Comparison of ENCODE assay signal across 25 mouse cellular contexts in the genomic region with DNA sequence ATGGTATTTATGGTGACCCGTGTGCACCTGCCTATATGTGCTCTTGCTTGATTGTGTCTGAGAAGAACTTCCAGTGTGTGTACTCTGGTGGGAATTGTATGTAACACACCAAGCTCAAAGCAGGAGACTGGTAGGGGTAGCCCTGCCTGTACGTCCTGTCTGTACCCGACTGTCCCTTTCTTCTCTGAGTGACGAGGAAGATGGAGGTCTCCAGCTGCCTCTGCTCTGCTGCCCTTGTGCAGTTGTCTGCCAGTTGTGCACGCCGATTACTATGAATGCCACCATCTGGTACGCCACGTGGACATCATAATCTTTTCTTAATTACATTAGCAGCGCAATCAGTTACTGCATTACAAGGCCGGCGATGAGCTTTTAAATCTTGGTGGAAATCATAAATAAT. TPM values are rescaled to one million over a fixed set of nuclear protein-coding genes. Genes with fewer than 3 reads are reported as not detected.
DNase-seq lines count a peak whose midpoint lies in the region; ATAC-seq and TF ChIP-seq lines count a peak whose summit lies in the region.
"Had no signal": no experiment of that assay in that cellular context is flagged by ENCODE, and none has a peak within 500 bp of the region (broad histone marks: within the 10 kb centered on the region; RNA-seq: fewer than 3 reads in every experiment).

No protein-coding gene starts in this region.

- ATAC-seq in midbrain, postnatal 0 days (ENCODE audit: low FRiP score), result no peak
- ATAC-seq in midbrain, embryonic 16.5 days, result no peak
- peak; percentile 38; the same call in 1 of the 2 replicates for ATAC-seq in hindbrain, embryonic 12.5 days (ENCODE audit: low FRiP score)
- ATAC-seq in hindbrain, postnatal 0 days, result no peak
- ATAC-seq: forebrain, postnatal 0 days; inflammation-experienced regulatory T-cells, adult 6 months had no signal

- no peaks in the 10 kb centered on the region; the same call in 1 of the 2 replicates for H3K4me1 ChIP-seq in midbrain, postnatal 0 days (ENCODE audit: insufficient read depth, low read length)
- H3K4me1 ChIP-seq in midbrain, embryonic 16.5 days (ENCODE audit: control insufficient read depth, insufficient read depth, low read length), result no peaks in the 10 kb centered on the region; the same call in 1 of the 2 replicates
- peaks cover 8% of the 10 kb centered on the region for H3K4me1 ChIP-seq in hindbrain, embryonic 12.5 days
- no peaks in the 10 kb centered on the region for H3K4me1 ChIP-seq in hindbrain, postnatal 0 days (ENCODE audit: insufficient read depth, low read length)

- H3K27ac ChIP-seq in gastrocnemius, adult 2 months, result 0 out of 2 replicates have a peak overlapping the region, but pooled peaks have one; percentile 7
- H3K27ac ChIP-seq in midbrain, postnatal 0 days (ENCODE audit: low read depth, low read length), result no peak overlapping the region
- no peak overlapping the region for H3K27ac ChIP-seq in midbrain, embryonic 16.5 days (ENCODE audit: low read length)
- 0 out of 2 replicates have a peak overlapping the region, but pooled peaks have one; percentile 9 for H3K27ac ChIP-seq in hindbrain, embryonic 12.5 days
- H3K27ac ChIP-seq in hindbrain, postnatal 0 days, result no peak overlapping the region
- H3K27ac ChIP-seq: liver, embryonic 14.5 days; macrophage had no signal

- no peak overlapping the region; the same call in 1 of the 2 replicates for H3K4me3 ChIP-seq in gastrocnemius, adult 2 months
- no peak overlapping the region for H3K4me3 ChIP-seq in midbrain, postnatal 0 days (ENCODE audit: low read depth, low read length)
- no peak overlapping the region for H3K4me3 ChIP-seq in midbrain, embryonic 16.5 days (ENCODE audit: low read depth, low read length)
- H3K4me3 ChIP-seq in hindbrain, embryonic 12.5 days, result no peak overlapping the region
- H3K4me3 ChIP-seq in hindbrain, postnatal 0 days (ENCODE audit: low read length), result no peak overlapping the region

- DNase-seq in gastrocnemius, adult 2 months, result no peak
- no peak for DNase-seq in gastrocnemius, postnatal 10 days
- peak; percentile 28 for DNase-seq in midbrain, postnatal 0 days (ENCODE audit: low spot score)
- DNase-seq in hindbrain, postnatal 0 days (ENCODE audit: low spot score), result peak; percentile 28
- no peak for DNase-seq in left cerebral cortex, postnatal 14 days (ENCODE audit: low spot score in 2 of 2)
- DNase-seq: adrenal gland, postnatal 36 days; cerebellum, adult 8-10 months; cerebellum, postnatal 25 days; forebrain, postnatal 0 days; gastrocnemius, postnatal 14 days; heart, postnatal 36 days; kidney, adult 11 months; kidney, postnatal 14 days; layer of hippocampus, adult 9-11 months; liver; lung, adult 2 months; lung, postnatal 10 days; thymus, adult 2 months; thymus, postnatal 4 days had no signal

- H3K27me3 ChIP-seq in midbrain, postnatal 0 days (ENCODE audit: insufficient read depth, low read length), result no peaks in the 10 kb centered on the region
- H3K27me3 ChIP-seq in midbrain, embryonic 16.5 days (ENCODE audit: control insufficient read depth, insufficient read depth, low read depth, low read length), result no peaks in the 10 kb centered on the region
- no peaks in the 10 kb centered on the region for H3K27me3 ChIP-seq in hindbrain, embryonic 12.5 days
- H3K27me3 ChIP-seq in hindbrain, postnatal 0 days (ENCODE audit: insufficient read depth, low read length), result no peaks in the 10 kb centered on the region

- no peak for TF ChIP-seq CTCF in gastrocnemius, adult 2 months (IDR thresholded peaks at IDR 0.05)
- TF ChIP-seq CTCF in midbrain, postnatal 0 days (IDR thresholded peaks at IDR 0.05), result no peak
- no peak for TF ChIP-seq CTCF in hindbrain, postnatal 0 days (IDR thresholded peaks at IDR 0.05; ENCODE audit: low read depth)

- no peaks in the 10 kb centered on the region for H3K36me3 ChIP-seq in midbrain, postnatal 0 days (ENCODE audit: insufficient read depth, low read length)
- no peaks in the 10 kb centered on the region for H3K36me3 ChIP-seq in midbrain, embryonic 16.5 days (ENCODE audit: control insufficient read depth, insufficient read depth, low read length)
- no peaks in the 10 kb centered on the region for H3K36me3 ChIP-seq in hindbrain, embryonic 12.5 days
- H3K36me3 ChIP-seq in hindbrain, postnatal 0 days (ENCODE audit: insufficient read depth, low read length), result no peaks in the 10 kb centered on the region

- H3K4me2 ChIP-seq in midbrain, postnatal 0 days (ENCODE audit: low read depth, low read length, poor library complexity, severe bottlenecking), result no peak overlapping the region
- no peak overlapping the region for H3K4me2 ChIP-seq in midbrain, embryonic 16.5 days (ENCODE audit: low read length)
- no peak overlapping the region for H3K4me2 ChIP-seq in hindbrain, embryonic 12.5 days (replicated peaks)
- no peak overlapping the region for H3K4me2 ChIP-seq in hindbrain, postnatal 0 days (ENCODE audit: low read depth, low read length)
- H3K4me2 ChIP-seq: heart, embryonic 11.5 days had no signal

- H3K9me3 ChIP-seq in midbrain, postnatal 0 days (ENCODE audit: low read length), result no peaks in the 10 kb centered on the region
- no peaks in the 10 kb centered on the region; the same call in 1 of the 2 replicates for H3K9me3 ChIP-seq in midbrain, embryonic 16.5 days (replicated peaks; ENCODE audit: control insufficient read depth, low read length, poor library complexity, severe bottlenecking)
- no peaks in the 10 kb centered on the region for H3K9me3 ChIP-seq in hindbrain, embryonic 12.5 days (replicated peaks)
- H3K9me3 ChIP-seq in hindbrain, postnatal 0 days (ENCODE audit: low read length), result no peaks in the 10 kb centered on the region

- 74% methylated on average over 11 of the region's 11 CpGs for WGBS in midbrain, postnatal 0 days
- WGBS in midbrain, embryonic 16.5 days, result 67% methylated on average over 11 of the region's 11 CpGs
- WGBS in hindbrain, embryonic 12.5 days, result 74% methylated on average over 11 of the region's 11 CpGs
- WGBS in hindbrain, postnatal 0 days, result 62% methylated on average over 11 of the region's 11 CpGs

- no peak overlapping the region for H3K9ac ChIP-seq in midbrain, postnatal 0 days (replicated peaks; ENCODE audit: low read length, poor library complexity, severe bottlenecking)
- H3K9ac ChIP-seq in midbrain, embryonic 16.5 days (ENCODE audit: low read depth, low read length), result no peak overlapping the region
- H3K9ac ChIP-seq in hindbrain, embryonic 12.5 days, result no peak overlapping the region
- no peak overlapping the region for H3K9ac ChIP-seq in hindbrain, postnatal 0 days (replicated peaks; ENCODE audit: low read length)
- H3K9ac ChIP-seq: forebrain, postnatal 0 days; liver, embryonic 14.5 days had no signal

- intact Hi-C loops in gastrocnemius, adult 2 months (cut with DNase I), result no loop called here
- intact Hi-C loops in left cerebral cortex, postnatal 14 days (cut with DNase I), result no loop called here

RNA-seq across cellular contexts. Expression of gene Mvb12b, which starts 53.6 kb away (rescaled TPM):
- total RNA-seq in gastrocnemius, adult 2 months (2021), result 10 to 100 TPM; 28.4 to 30.4 TPM
- total RNA-seq in gastrocnemius, postnatal 10 days (2021), result 10 to 100 TPM; 27.8 to 28.6 TPM
- 133 and 155 TPM in 2 replicates for total RNA-seq in midbrain, postnatal 0 days (2014; rRNA removed)
- polyA plus RNA-seq in midbrain, postnatal 0 days (2015; fragmentation: Nextera tagmentation; extraction: Ambion mirVana), result 48.8 and 68.1 TPM in 2 replicates
- 56.9 and 70.2 TPM in 2 replicates for polyA plus RNA-seq in midbrain, embryonic 16.5 days (2015; fragmentation: Nextera tagmentation; extraction: Ambion mirVana)
- 58.9 and 61.5 TPM in 2 replicates for polyA plus RNA-seq in hindbrain, embryonic 12.5 days (2016; fragmentation: Nextera tagmentation; extraction: Ambion mirVana)
- total RNA-seq in hindbrain, postnatal 0 days (2014; rRNA removed), result 134 and 142 TPM in 2 replicates
- 55.4 and 64.1 TPM in 2 replicates for polyA plus RNA-seq in hindbrain, postnatal 0 days (2015; fragmentation: Nextera tagmentation; extraction: Ambion mirVana)
- total RNA-seq in left cerebral cortex, postnatal 14 days (2021), result 10 to 100 TPM; 91.3 to 97.1 TPM

Comparison
In these comparisons a context has a peak if more than half of its experiments do, and no peak if none do; other contexts are left out.
1. H3K27ac ChIP-seq: peak in gastrocnemius, adult 2 months (single experiment) and hindbrain, embryonic 12.5 days (single experiment); none in midbrain, postnatal 0 days (single experiment), midbrain, embryonic 16.5 days (single experiment) and hindbrain, postnatal 0 days (single experiment).
2. DNase-seq: peak in midbrain, postnatal 0 days (single experiment) and hindbrain, postnatal 0 days (single experiment); none in gastrocnemius, adult 2 months (single experiment), gastrocnemius, postnatal 10 days (single experiment) and left cerebral cortex, postnatal 14 days (0 of 2).